10 mouse cellular contexts compared by ENCODE assay signal in the genomic region with DNA sequence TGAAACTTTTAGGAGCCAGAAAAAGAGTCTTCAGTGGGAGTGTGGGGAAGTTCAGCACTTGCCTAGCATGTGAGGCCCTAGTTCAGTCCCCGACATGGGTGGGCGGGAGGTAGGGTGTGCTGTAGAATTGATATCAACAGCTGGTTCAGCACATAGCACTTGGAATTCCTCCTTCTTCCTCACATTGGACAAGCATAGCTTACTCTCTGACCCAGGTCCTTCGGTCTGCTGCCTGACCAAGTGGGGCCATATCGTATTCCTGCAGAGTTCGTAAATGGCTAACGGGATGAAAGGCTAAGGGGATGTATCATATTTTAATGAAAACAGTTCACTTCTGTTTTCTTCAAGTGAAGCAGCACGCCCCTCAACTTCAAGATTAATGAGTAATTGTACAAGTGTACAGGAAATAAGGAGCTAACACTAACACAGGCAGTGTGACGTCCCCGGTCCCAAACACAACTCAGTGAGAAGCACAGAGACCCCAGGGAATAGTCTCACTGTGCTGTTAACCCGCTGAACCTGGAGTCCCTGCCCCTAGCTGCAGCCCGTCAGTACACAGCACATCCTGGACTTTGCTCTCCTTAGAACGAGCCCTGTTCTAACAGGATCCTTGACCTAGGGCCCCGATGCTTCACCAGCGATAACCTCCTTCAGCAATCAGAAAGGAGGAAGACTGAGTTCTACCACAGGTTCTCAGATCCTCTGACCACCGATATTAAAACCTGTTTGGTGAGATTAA. TPM values are rescaled to one million over a fixed set of nuclear protein-coding genes. Genes with fewer than 3 reads are reported as not detected.
DNase-seq lines count a peak whose midpoint lies in the region; ATAC-seq and TF ChIP-seq lines count a peak whose summit lies in the region.
"Had no signal": no experiment of that assay in that cellular context is flagged by ENCODE, and none has a peak within 500 bp of the region (broad histone marks: within the 10 kb centered on the region; RNA-seq: fewer than 3 reads in every experiment).

No protein-coding gene starts in this region.

- no peaks in the 10 kb centered on the region for H3K27me3 ChIP-seq in heart, embryonic 13.5 days (replicated peaks)
- no peaks in the 10 kb centered on the region for H3K27me3 ChIP-seq in heart, embryonic 12.5 days (replicated peaks)
- no peaks in the 10 kb centered on the region for H3K27me3 ChIP-seq in lung, postnatal 0 days (replicated peaks; ENCODE audit: insufficient read depth, low read length)
- H3K27me3 ChIP-seq in small intestine, adult 2 months (ENCODE audit: control insufficient read depth, insufficient read depth, low read length) = no peaks in the 10 kb centered on the region
- H3K27me3 ChIP-seq: CH12.LX; midbrain, embryonic 13.5 days had no signal

- peak overlapping the region; percentile 53 for H3K27ac ChIP-seq in heart, embryonic 13.5 days (replicated peaks)
- H3K27ac ChIP-seq in heart, embryonic 12.5 days (ENCODE audit: poor library complexity, severe bottlenecking) = no peak overlapping the region
- peak overlapping the region; percentile 86 for H3K27ac ChIP-seq in lung, postnatal 0 days (ENCODE audit: low read length)
- peak overlapping the region; percentile 92 for H3K27ac ChIP-seq in small intestine, adult 2 months (ENCODE audit: insufficient read depth, low read depth, low read length)
- H3K27ac ChIP-seq: midbrain, embryonic 13.5 days had no signal

- peaks cover 19% of the 10 kb centered on the region for H3K4me1 ChIP-seq in heart, embryonic 13.5 days
- H3K4me1 ChIP-seq in heart, embryonic 12.5 days (replicated peaks) = peaks cover 10% of the 10 kb centered on the region; the same call in 1 of the 2 replicates
- peaks cover 14% of the 10 kb centered on the region; the same call in 1 of the 2 replicates for H3K4me1 ChIP-seq in lung, postnatal 0 days (ENCODE audit: insufficient read depth, low read depth, low read length)
- H3K4me1 ChIP-seq in small intestine, adult 2 months (ENCODE audit: control insufficient read depth, insufficient read depth, insufficient read length, low read length) = peaks cover 20% of the 10 kb centered on the region

- H3K4me2 ChIP-seq in heart, embryonic 13.5 days = no peak overlapping the region
- H3K4me2 ChIP-seq in heart, embryonic 12.5 days = no peak overlapping the region
- H3K4me2 ChIP-seq in lung, postnatal 0 days (replicated peaks; ENCODE audit: low read depth, low read length) = no peak overlapping the region
- H3K4me2 ChIP-seq: midbrain, embryonic 13.5 days had no signal

- no peak for TF ChIP-seq POLR2A in small intestine, adult 2 months (IDR thresholded peaks at IDR 0.05; ENCODE audit: low read depth, low read length)

- no peaks in the 10 kb centered on the region for H3K9me3 ChIP-seq in heart, embryonic 13.5 days
- no peaks in the 10 kb centered on the region for H3K9me3 ChIP-seq in heart, embryonic 12.5 days (replicated peaks)
- no peaks in the 10 kb centered on the region for H3K9me3 ChIP-seq in lung, postnatal 0 days (ENCODE audit: low read length)
- H3K9me3 ChIP-seq: midbrain, embryonic 13.5 days had no signal

- TF ChIP-seq CTCF in lung, postnatal 0 days (IDR thresholded peaks at IDR 0.05) = no peak
- TF ChIP-seq CTCF in small intestine, adult 2 months (IDR thresholded peaks at IDR 0.05; ENCODE audit: extremely low read depth, insufficient read length, insufficient replicate concordance, low read depth, low read length) = peak; percentile 12; the same call in 1 of the 2 replicates

- H3K4me3 ChIP-seq in heart, embryonic 13.5 days = no peak overlapping the region
- H3K4me3 ChIP-seq in heart, embryonic 12.5 days = no peak overlapping the region
- no peak overlapping the region for H3K4me3 ChIP-seq in lung, postnatal 0 days (ENCODE audit: low read depth, low read length)
- no peak overlapping the region for H3K4me3 ChIP-seq in small intestine, adult 2 months (ENCODE audit: low read depth, low read length)
- H3K4me3 ChIP-seq: midbrain, embryonic 13.5 days had no signal

- peak; percentile 47 for DNase-seq in lung, postnatal 0 days (ENCODE audit: low spot score)
- DNase-seq in lung, postnatal 36 days = no peak
- DNase-seq in kidney, adult 9 months = peak; percentile 70
- no peak for DNase-seq in right cerebral cortex, postnatal 10 days (ENCODE audit: low spot score in 2 of 2)
- DNase-seq in cerebellum, adult 11 months = no peak

- no peak for TF ChIP-seq EP300 in lung, postnatal 0 days (IDR thresholded peaks at IDR 0.05)

- WGBS in heart, embryonic 13.5 days = 70% methylated on average over 15 of the region's 15 CpGs
- 80% methylated on average over 15 of the region's 15 CpGs for whole genome bisulfite sequencing in heart, embryonic 12.5 days
- WGBS in lung, postnatal 0 days = 36% methylated on average over 15 of the region's 15 CpGs
- 33% methylated on average over 15 of the region's 15 CpGs for WGBS in small intestine, adult 2 months

- no peak for ATAC-seq in heart, embryonic 13.5 days (ENCODE audit: extremely low read depth, insufficient number of reproducible peaks, low FRiP score, low TSS enrichment)
- no peak for ATAC-seq in heart, embryonic 12.5 days (ENCODE audit: insufficient number of reproducible peaks, low FRiP score)
- ATAC-seq in lung, postnatal 0 days = peak; percentile 56

- 0 out of 2 replicates have a peak overlapping the region, but pooled peaks have one; percentile 21 for H3K9ac ChIP-seq in heart, embryonic 13.5 days
- H3K9ac ChIP-seq in heart, embryonic 12.5 days = no peak overlapping the region
- H3K9ac ChIP-seq in lung, postnatal 0 days (replicated peaks; ENCODE audit: low read depth) = no peak overlapping the region
- H3K9ac ChIP-seq: midbrain, embryonic 13.5 days had no signal

- H3K36me3 ChIP-seq in heart, embryonic 13.5 days = peaks cover 8% of the 10 kb centered on the region; the same call in 1 of the 2 replicates
- H3K36me3 ChIP-seq in heart, embryonic 12.5 days = peaks cover 4% of the 10 kb centered on the region; the same call in 1 of the 2 replicates
- H3K36me3 ChIP-seq in lung, postnatal 0 days (ENCODE audit: insufficient read depth, low read length) = no peaks in the 10 kb centered on the region
- H3K36me3 ChIP-seq in small intestine, adult 2 months (ENCODE audit: control insufficient read depth, insufficient read depth, low read length) = peaks cover 5% of the 10 kb centered on the region

RNA-seq across cellular contexts. Expression of a gene that starts 18.6 kb away (rescaled TPM):
- 113 and 130 TPM in 2 replicates for polyA plus RNA-seq in heart, embryonic 13.5 days (2015; fragmentation: Nextera tagmentation; extraction: Ambion mirVana)
- 105 and 107 TPM in 2 replicates for polyA plus RNA-seq in heart, embryonic 12.5 days (2016; fragmentation: Nextera tagmentation; extraction: Ambion mirVana)
- 83.1 and 86.7 TPM in 2 replicates for polyA plus RNA-seq in lung, postnatal 0 days (2015; fragmentation: Nextera tagmentation; extraction: Ambion mirVana)
- 26.8 and 34.9 TPM in 2 replicates for polyA plus RNA-seq in small intestine, adult 2 months (2012; rRNA removed)

RNA-seq across cellular contexts. Expression of a gene that starts 18.7 kb away (rescaled TPM):
- 293 and 326 TPM in 2 replicates for polyA plus RNA-seq in heart, embryonic 13.5 days (2015; fragmentation: Nextera tagmentation; extraction: Ambion mirVana)
- 345 and 349 TPM in 2 replicates for polyA plus RNA-seq in heart, embryonic 12.5 days (2016; fragmentation: Nextera tagmentation; extraction: Ambion mirVana)
- 162 and 169 TPM in 2 replicates for polyA plus RNA-seq in lung, postnatal 0 days (2015; fragmentation: Nextera tagmentation; extraction: Ambion mirVana)
- 87.7 and 122 TPM in 2 replicates for polyA plus RNA-seq in small intestine, adult 2 months (2012; rRNA removed)

RNA-seq across cellular contexts. Expression of a gene that starts 30.6 kb away (rescaled TPM):
- 44.1 and 47.4 TPM in 2 replicates for polyA plus RNA-seq in heart, embryonic 13.5 days (2015; fragmentation: Nextera tagmentation; extraction: Ambion mirVana)
- 37.4 and 40.0 TPM in 2 replicates for polyA plus RNA-seq in heart, embryonic 12.5 days (2016; fragmentation: Nextera tagmentation; extraction: Ambion mirVana)
- polyA plus RNA-seq in lung, postnatal 0 days (2015; fragmentation: Nextera tagmentation; extraction: Ambion mirVana) = 67.3 and 74.2 TPM in 2 replicates
- polyA plus RNA-seq in small intestine, adult 2 months (2012; rRNA removed) = 127 and 323 TPM in 2 replicates

RNA-seq across cellular contexts. Expression of a gene that starts 45.1 kb away (rescaled TPM):
- 5.3 and 5.6 TPM in 2 replicates for polyA plus RNA-seq in heart, embryonic 13.5 days (2015; fragmentation: Nextera tagmentation; extraction: Ambion mirVana)
- polyA plus RNA-seq in heart, embryonic 12.5 days (2016; fragmentation: Nextera tagmentation; extraction: Ambion mirVana) = 4.4 and 4.9 TPM in 2 replicates
- polyA plus RNA-seq in lung, postnatal 0 days (2015; fragmentation: Nextera tagmentation; extraction: Ambion mirVana) = 24.0 and 27.8 TPM in 2 replicates
- 23.0 and 41.0 TPM in 2 replicates for polyA plus RNA-seq in small intestine, adult 2 months (2012; rRNA removed)

RNA-seq across cellular contexts. Expression of a gene that starts 47.8 kb away (rescaled TPM):
- 364 and 411 TPM in 2 replicates for polyA plus RNA-seq in heart, embryonic 13.5 days (2015; fragmentation: Nextera tagmentation; extraction: Ambion mirVana)
- 352 and 365 TPM in 2 replicates for polyA plus RNA-seq in heart, embryonic 12.5 days (2016; fragmentation: Nextera tagmentation; extraction: Ambion mirVana)
- polyA plus RNA-seq in lung, postnatal 0 days (2015; fragmentation: Nextera tagmentation; extraction: Ambion mirVana) = 332 and 367 TPM in 2 replicates
- 80.4 and 143 TPM in 2 replicates for polyA plus RNA-seq in small intestine, adult 2 months (2012; rRNA removed)

Comparison
In these comparisons a context has a peak if more than half of its experiments do, and no peak if none do; other contexts are left out.
1. DNase-seq: peak in lung, postnatal 0 days (single experiment) and kidney, adult 9 months (single experiment); none in lung, postnatal 36 days (single experiment), right cerebral cortex, postnatal 10 days (0 of 2) and cerebellum, adult 11 months (single experiment).